Mouse (Mus musculus) hindbrain, embryonic 16.5 days (tissue): Measurements from ENCODE around the gene Defb5. TPM values are rescaled to one million over a fixed set of nuclear protein-coding genes. Genes with fewer than 3 reads are reported as not detected.
"Not testable (repeated sequence)": the region's sequence is repeated elsewhere in the genome, so short reads cannot be mapped to it uniquely, and the experiment has no call there.

Source experiments
- ATAC-seq: fragments of 200-750 bp; cut with Nextera tagmentation; 2 replicates; pipeline ENCODE4 v1.8.0; 2017; ENCODE audit warnings: moderate TSS enrichment, moderate library complexity
- H3K27ac ChIP-seq: fragments of 300-500 bp; sonication (generic); 2 replicates; pipeline ENCODE4 v1.5.1; 2014; ENCODE audit warnings: low read depth, mild to moderate bottlenecking, control low read depth, low read length, moderate library complexity
- H3K27me3 ChIP-seq: fragments of 300-500 bp; sonication (generic); replicated peaks from 2 replicates; pipeline ENCODE4 v1.6.1; 2014; ENCODE audit warnings: low read length; ENCODE audit not compliant: control insufficient read depth, insufficient read depth
- H3K36me3 ChIP-seq: fragments of 300-500 bp; sonication (generic); 2 replicates; pipeline ENCODE4 v1.6.1; 2014; ENCODE audit warnings: mild to moderate bottlenecking, low read length, moderate library complexity, mixed read lengths; ENCODE audit not compliant: control insufficient read depth, insufficient read depth
- H3K4me1 ChIP-seq: fragments of 300-500 bp; sonication (generic); 2 replicates; pipeline ENCODE4 v1.6.1; 2014; ENCODE audit warnings: low read depth, low read length; ENCODE audit not compliant: control insufficient read depth, insufficient read depth
- H3K4me2 ChIP-seq: fragments of 300-500 bp; sonication (generic); 2 replicates; pipeline ENCODE4 v1.6.1; 2014; ENCODE audit warnings: mild to moderate bottlenecking, low read length, control low read depth, moderate library complexity
- H3K4me3 ChIP-seq: fragments of 300-500 bp; sonication (generic); 2 replicates; pipeline ENCODE4 v1.5.1; 2014; ENCODE audit warnings: mild to moderate bottlenecking, low read length, control low read depth, moderate library complexity
- H3K9ac ChIP-seq: fragments of 300-500 bp; sonication (generic); 2 replicates; pipeline ENCODE4 v1.6.1; 2014; ENCODE audit warnings: low read depth, mild to moderate bottlenecking, control low read depth, low read length, moderate library complexity
- H3K9me3 ChIP-seq: fragments of 300-500 bp; sonication (generic); 2 replicates; pipeline ENCODE4 v1.6.1; 2014; ENCODE audit warnings: mild to moderate bottlenecking, low read length, moderate library complexity; ENCODE audit not compliant: control insufficient read depth
- WGBS: fragments of 180-500 bp; shearing (Covaris S2); extraction: QIAGEN DNeasy Blood & Tissue Kit; methylation state at CpG from one replicate; pipeline ENCODE4 v1.1.7; 2014; 5-methylcytosine and 5-hydroxymethylcytosine counted together
- polyA plus RNA-seq: library from polyadenylated mRNA; unstranded; fragments of >200 nt; fragmentation: Nextera tagmentation; extraction: Ambion mirVana; gene quantifications from 2 replicates; pipeline ENCODE4 v1.2.1, GENCODE M21; 2015

Gene Defb5
- polyA plus RNA-seq, result not detected in 2 replicates

DNA sequence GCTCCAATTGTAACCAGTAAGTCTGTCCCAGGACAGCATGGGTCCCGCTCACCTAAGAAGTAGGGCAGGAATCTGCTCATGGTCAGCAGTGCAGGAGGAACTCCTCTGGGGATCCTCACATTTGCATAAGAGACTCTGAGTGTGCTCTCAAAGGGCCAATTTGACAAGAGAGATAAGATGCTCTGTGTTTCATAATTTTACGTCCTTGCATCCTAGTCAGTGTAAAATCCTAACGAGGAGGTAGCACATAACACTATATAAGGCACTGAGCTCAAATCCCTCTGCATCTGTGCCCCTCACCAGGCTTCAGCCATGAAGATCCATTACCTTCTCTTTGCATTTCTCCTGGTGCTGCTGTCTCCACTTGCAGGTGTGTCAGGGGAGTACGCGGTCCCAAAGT lies at the start of gene Defb5:
Gene Defb5, plus strand, starts transcription at position 301 of the 400 bp plus-strand sequence.
- Histone ChIP-seq H3K4me3 (no peak within 1 kb of the TSS), H3K36me3 (no peaks in the 10 kb centered on the region), H3K4me1 (no peaks in the 10 kb centered on the region), H3K27ac (no peak within 1 kb of the TSS), H3K9ac (no peak within 1 kb of the TSS), H3K4me2 (no peak within 1 kb of the TSS), H3K27me3 (no peaks in the 10 kb centered on the region), H3K9me3 (0 out of 2 replicates have a peak, but pooled peaks cover 2% of the 10 kb centered on the region)
- WGBS, result 94% methylated on average over 5 of the region's 5 CpGs
- ATAC-seq, result no peak

DNA sequence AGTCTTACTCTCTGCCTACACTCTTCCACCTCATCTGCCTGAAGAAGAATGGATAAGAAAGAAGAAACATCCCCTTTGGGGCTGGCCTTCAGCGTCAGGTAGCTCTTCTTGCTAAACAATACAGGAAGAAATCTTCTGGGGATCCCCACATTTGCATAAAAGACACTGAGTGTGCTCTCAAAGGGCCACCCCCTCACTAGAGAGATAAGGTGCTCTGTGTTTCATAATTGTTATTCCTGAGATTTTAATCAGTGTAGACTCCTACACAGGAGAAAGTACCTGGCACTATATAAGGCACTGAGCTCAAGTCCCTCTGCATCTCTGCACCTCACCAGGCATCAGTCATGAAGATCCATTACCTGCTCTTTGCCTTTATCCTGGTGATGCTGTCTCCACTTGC lies 22.2 kb upstream of the Defb5 start, which contains the start of gene Defb6:
Gene Defb6, plus strand, starts transcription at position 318 of the 400 bp plus-strand sequence.
- Histone ChIP-seq H3K27ac (no peak within 1 kb of the TSS), H3K9me3 (no peaks in the 10 kb centered on the region), H3K36me3 (no peaks in the 10 kb centered on the region), H3K4me1 (no peaks in the 10 kb centered on the region), H3K4me3 (no peak within 1 kb of the TSS), H3K4me2 (no peak within 1 kb of the TSS), H3K27me3 (no peaks in the 10 kb centered on the region), H3K9ac (no peak within 1 kb of the TSS)
- no peak for ATAC-seq
- WGBS, result 64% methylated on average over 1 of the region's 1 CpGs

DNA sequence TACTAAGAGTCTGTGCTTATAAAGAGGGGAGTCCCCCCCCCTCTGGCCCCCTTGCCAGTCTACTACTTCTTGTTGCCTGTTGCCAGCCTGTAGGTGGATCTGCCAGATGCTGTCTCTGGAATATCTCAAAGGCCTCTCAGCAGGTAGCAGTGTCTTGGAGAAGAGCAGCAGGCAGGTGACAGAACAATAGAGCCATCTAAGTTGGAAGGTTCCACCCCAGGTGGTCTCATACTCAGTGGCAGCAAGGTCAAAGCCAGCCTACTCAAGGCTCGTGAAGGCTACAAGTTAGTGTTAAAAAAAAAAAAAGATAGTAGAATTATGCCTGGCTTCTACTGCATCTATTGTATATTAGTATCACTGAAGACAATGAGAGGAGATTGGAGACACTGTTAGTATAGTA lies 9.3 kb upstream of the Defb5 start:
- H3K36me3 ChIP-seq, result no peaks in the 10 kb centered on the region
- 44% methylated on average over 1 of the region's 1 CpGs for WGBS
- no peak overlapping the region for H3K27ac ChIP-seq
- no peaks in the 10 kb centered on the region for H3K9me3 ChIP-seq
- no peak overlapping the region for H3K9ac ChIP-seq
- ATAC-seq, result no peak
- no peak overlapping the region for H3K4me2 ChIP-seq
- H3K4me3 ChIP-seq, result no peak overlapping the region
- H3K4me1 ChIP-seq, result no peaks in the 10 kb centered on the region
- H3K27me3 ChIP-seq, result no peaks in the 10 kb centered on the region

- Histone ChIP-seq H3K4me3 (no peak within 1 kb of the TSS), H3K4me1 (no peaks in the 10 kb centered on the region), H3K27ac (no peak within 1 kb of the TSS), H3K9me3 (no peaks in the 10 kb centered on the region), H3K4me2 (no peak within 1 kb of the TSS), H3K36me3 (no peaks in the 10 kb centered on the region), H3K9ac (no peak within 1 kb of the TSS), H3K27me3 (no peaks in the 10 kb centered on the region)
- 83% methylated on average over 2 of the region's 2 CpGs for WGBS
- ATAC-seq, result no peak
Observed at GRCm38 (mm10) chr8:19239616-19240015, 7.8 kb upstream of the Defb5 start, which contains the start of gene Defb46. Defb46 (plus strand) TSS chr8:19239916.

DNA sequence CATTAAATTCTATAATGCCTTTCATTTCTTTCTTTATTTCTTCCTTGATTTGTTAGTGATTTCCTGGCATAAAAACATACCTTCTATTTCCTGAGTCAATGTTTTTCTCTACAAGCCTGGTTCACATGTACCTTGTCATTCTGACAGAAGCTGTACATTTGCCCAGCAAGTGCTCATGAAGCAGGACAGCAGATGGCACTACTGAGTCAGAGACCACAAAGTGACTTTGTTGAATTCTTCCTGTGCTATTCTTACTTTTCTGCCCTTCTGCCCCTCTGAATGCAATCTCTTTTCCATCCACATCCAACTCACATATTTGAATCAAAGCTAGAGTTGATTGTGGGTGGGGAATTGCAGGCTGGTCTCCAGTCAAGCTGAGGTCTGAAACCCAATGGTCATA lies 10.8 kb downstream of the Defb5 start:
- ATAC-seq, result no peak
- Histone ChIP-seq H3K9ac (no peak overlapping the region), H3K9me3 (peaks cover 2% of the 10 kb centered on the region; the same call in 1 of the 2 replicates)

GRCm38 (mm10) chr8:19259667-19260066 lies 12.3 kb downstream of the Defb5 start:
- Histone ChIP-seq H3K36me3 (no peaks in the 10 kb centered on the region), H3K9ac (no peak overlapping the region), H3K27me3 (no peaks in the 10 kb centered on the region), H3K27ac (no peak overlapping the region), H3K9me3 (no peaks in the 10 kb centered on the region; the same call in 1 of the 2 replicates), H3K4me1 (no peaks in the 10 kb centered on the region), H3K4me3 (no peak overlapping the region), H3K4me2 (no peak overlapping the region)
- 48% methylated on average over 3 of the region's 3 CpGs for WGBS
- no peak for ATAC-seq

More for the DNA sequence above, 10.8 kb downstream of the Defb5 start:
- H3K4me1 ChIP-seq, result no peaks in the 10 kb centered on the region
- H3K36me3 ChIP-seq, result no peaks in the 10 kb centered on the region
- H3K27me3 ChIP-seq, result no peaks in the 10 kb centered on the region
- H3K4me3 ChIP-seq, result no peak overlapping the region
- no peak overlapping the region for H3K27ac ChIP-seq
- H3K4me2 ChIP-seq, result no peak overlapping the region

- H3K27me3 ChIP-seq, H3K4me2 ChIP-seq, H3K9me3 ChIP-seq, H3K27ac ChIP-seq, ATAC-seq, H3K4me1 ChIP-seq, H3K9ac ChIP-seq, H3K36me3 ChIP-seq, H3K4me3 ChIP-seq: not testable (repeated sequence)
- 67% methylated on average over 1 of the region's 2 CpGs for WGBS
Observed at GRCm38 (mm10) chr8:19293060-19293459, 45.7 kb downstream of the Defb5 start, which contains the start of gene Defb3. Defb3 (plus strand) TSS chr8:19293360.

GRCm38 (mm10) chr8:19298361-19298760 lies 51.0 kb downstream of the Defb5 start:
- H3K36me3 ChIP-seq, result not testable (repeated sequence)

More at GRCm38 (mm10) chr8:19298361-19298760, 51.0 kb downstream of the Defb5 start:
- H3K4me3 ChIP-seq, H3K4me2 ChIP-seq, H3K9me3 ChIP-seq, H3K4me1 ChIP-seq, H3K9ac ChIP-seq, H3K27me3 ChIP-seq, H3K27ac ChIP-seq, ATAC-seq: not testable (repeated sequence)
- 68% methylated on average over 3 of the region's 3 CpGs for WGBS
